In the genomic region with DNA sequence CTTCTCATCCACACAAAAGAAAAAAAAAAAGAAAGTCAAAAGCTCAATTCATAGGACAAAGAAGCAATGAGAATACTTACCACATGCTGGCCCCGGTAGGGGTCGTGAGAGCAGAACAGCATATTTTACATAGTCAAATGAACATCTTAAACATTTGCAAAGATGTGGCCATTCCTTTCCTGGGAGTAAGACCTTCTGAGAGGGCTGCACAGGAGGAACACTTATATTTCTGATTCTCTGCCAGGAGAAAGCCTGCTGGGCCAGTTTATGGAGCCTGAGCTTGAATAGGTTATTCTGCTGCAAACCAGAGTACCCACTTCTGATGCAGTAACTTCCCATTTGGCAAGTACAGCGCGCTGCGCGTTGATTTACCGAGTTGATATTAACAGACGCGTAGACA, we compare ENCODE assay signal across 19 mouse cellular contexts. TPM values are rescaled to one million over a fixed set of nuclear protein-coding genes. Genes with fewer than 3 reads are reported as not detected.
DNase-seq lines count a peak whose midpoint lies in the region; ATAC-seq and TF ChIP-seq lines count a peak whose summit lies in the region.
"Had no signal": no experiment of that assay in that cellular context is flagged by ENCODE, and none has a peak within 500 bp of the region (broad histone marks: within the 10 kb centered on the region; RNA-seq: fewer than 3 reads in every experiment).

No protein-coding gene starts in this region.

- H3K27me3 ChIP-seq in neural tube, embryonic 11.5 days (ENCODE audit: control insufficient read depth, insufficient read depth, low read length) = no peaks in the 10 kb centered on the region
- no peaks in the 10 kb centered on the region for H3K27me3 ChIP-seq in neural tube, embryonic 15.5 days (replicated peaks)
- no peaks in the 10 kb centered on the region for H3K27me3 ChIP-seq in lung, embryonic 14.5 days (ENCODE audit: insufficient read depth, low read length)
- H3K27me3 ChIP-seq: embryonic facial prominence, embryonic 15.5 days; forebrain, embryonic 12.5 days; hindbrain, embryonic 15.5 days; limb, embryonic 15.5 days; midbrain, embryonic 12.5 days had no signal

- H3K4me2 ChIP-seq in neural tube, embryonic 11.5 days (ENCODE audit: low read depth) = no peak overlapping the region
- no peak overlapping the region for H3K4me2 ChIP-seq in neural tube, embryonic 15.5 days
- H3K4me2 ChIP-seq in lung, embryonic 14.5 days = no peak overlapping the region
- H3K4me2 ChIP-seq: embryonic facial prominence, embryonic 15.5 days; forebrain, embryonic 12.5 days; hindbrain, embryonic 15.5 days; limb, embryonic 15.5 days; midbrain, embryonic 12.5 days had no signal

- no peak overlapping the region for H3K4me3 ChIP-seq in neural tube, embryonic 11.5 days (ENCODE audit: low read depth, low read length)
- H3K4me3 ChIP-seq in neural tube, embryonic 15.5 days (replicated peaks) = no peak overlapping the region
- no peak overlapping the region for H3K4me3 ChIP-seq in lung, embryonic 14.5 days (ENCODE audit: low read depth, low read length)
- H3K4me3 ChIP-seq: embryonic facial prominence, embryonic 15.5 days; forebrain, embryonic 12.5 days; hindbrain, embryonic 15.5 days; limb, embryonic 15.5 days; midbrain, embryonic 12.5 days had no signal

- TF ChIP-seq CTCF in brain, embryonic 14.5 days (IDR thresholded peaks at IDR 0.05; ENCODE audit: borderline replicate concordance, extremely low read depth, insufficient read depth, insufficient read length) = no peak
- peak; percentile 38 for TF ChIP-seq CTCF in lung, embryonic 14.5 days (IDR thresholded peaks at IDR 0.05; ENCODE audit: low read depth)

- no peaks in the 10 kb centered on the region for H3K36me3 ChIP-seq in neural tube, embryonic 11.5 days (ENCODE audit: control insufficient read depth, insufficient read depth, low read length)
- H3K36me3 ChIP-seq in neural tube, embryonic 15.5 days = no peaks in the 10 kb centered on the region
- no peaks in the 10 kb centered on the region for H3K36me3 ChIP-seq in lung, embryonic 14.5 days (ENCODE audit: insufficient read depth)
- H3K36me3 ChIP-seq: embryonic facial prominence, embryonic 15.5 days; forebrain, embryonic 12.5 days; hindbrain, embryonic 15.5 days; limb, embryonic 15.5 days; midbrain, embryonic 12.5 days had no signal

- WGBS in neural tube, embryonic 11.5 days = 54% methylated on average over 9 of the region's 9 CpGs
- 50% methylated on average over 9 of the region's 9 CpGs for WGBS in neural tube, embryonic 15.5 days
- 57% methylated on average over 9 of the region's 9 CpGs for WGBS in lung, embryonic 14.5 days

- TF ChIP-seq POLR2A in brain, embryonic 14.5 days (IDR thresholded peaks at IDR 0.05; ENCODE audit: borderline replicate concordance, extremely low read depth, insufficient read depth, insufficient read length, poor library complexity, severe bottlenecking) = no peak

- no peak overlapping the region for H3K9ac ChIP-seq in neural tube, embryonic 11.5 days (ENCODE audit: low read length)
- H3K9ac ChIP-seq in neural tube, embryonic 15.5 days (replicated peaks) = no peak overlapping the region
- no peak overlapping the region for H3K9ac ChIP-seq in lung, embryonic 14.5 days
- H3K9ac ChIP-seq: embryonic facial prominence, embryonic 15.5 days; forebrain, embryonic 12.5 days; hindbrain, embryonic 15.5 days; limb, embryonic 15.5 days; midbrain, embryonic 12.5 days had no signal

- no peak for ATAC-seq in neural tube, embryonic 11.5 days (ENCODE audit: insufficient read depth, low FRiP score, low TSS enrichment)
- no peak for ATAC-seq in neural tube, embryonic 15.5 days (ENCODE audit: low FRiP score)
- ATAC-seq in lung, embryonic 14.5 days (ENCODE audit: insufficient read depth) = peak; percentile 75
- ATAC-seq: intestine, postnatal 0 days had no signal

- no peaks in the 10 kb centered on the region for H3K9me3 ChIP-seq in neural tube, embryonic 11.5 days (ENCODE audit: control insufficient read depth, low read length)
- H3K9me3 ChIP-seq in neural tube, embryonic 15.5 days (replicated peaks) = no peaks in the 10 kb centered on the region
- H3K9me3 ChIP-seq in lung, embryonic 14.5 days (ENCODE audit: low read depth, low read length) = no peaks in the 10 kb centered on the region
- H3K9me3 ChIP-seq: embryonic facial prominence, embryonic 15.5 days; forebrain, embryonic 12.5 days; hindbrain, embryonic 15.5 days; limb, embryonic 15.5 days; midbrain, embryonic 12.5 days had no signal

- DNase-seq in neural tube, embryonic 11.5 days (ENCODE audit: low spot score) = peak; percentile 12
- DNase-seq in brain, embryonic 14.5 days (ENCODE audit: low read depth) = peak; percentile 9
- DNase-seq in lung, embryonic 14.5 days = peak; percentile 78
- DNase-seq in lung, postnatal 4 days = peak; percentile 51 to 52
- DNase-seq in frontal cortex, postnatal 10 days (ENCODE audit: low spot score in 2 of 2) = no peak
- no peak for DNase-seq in liver
- DNase-seq: adrenal gland, postnatal 10 days; cerebellum, adult 8-10 months; gastrocnemius, postnatal 36 days; kidney, postnatal 36 days; right cerebral cortex, adult 18-20 months had no signal

- peaks cover 4% of the 10 kb centered on the region; the same call in 1 of the 2 replicates for H3K4me1 ChIP-seq in neural tube, embryonic 11.5 days (ENCODE audit: control insufficient read depth, insufficient read depth, low read length)
- no peaks in the 10 kb centered on the region for H3K4me1 ChIP-seq in neural tube, embryonic 15.5 days
- H3K4me1 ChIP-seq in lung, embryonic 14.5 days (ENCODE audit: insufficient read depth) = no peaks in the 10 kb centered on the region
- H3K4me1 ChIP-seq: embryonic facial prominence, embryonic 15.5 days; limb, embryonic 15.5 days; midbrain, embryonic 12.5 days had no signal

- no peak overlapping the region for H3K27ac ChIP-seq in neural tube, embryonic 11.5 days (ENCODE audit: low read depth, low read length)
- no peak overlapping the region for H3K27ac ChIP-seq in neural tube, embryonic 15.5 days (replicated peaks)
- no peak overlapping the region for H3K27ac ChIP-seq in lung, embryonic 14.5 days (ENCODE audit: low read depth)
- H3K27ac ChIP-seq: embryonic facial prominence, embryonic 15.5 days; forebrain, embryonic 12.5 days; hindbrain, embryonic 15.5 days; limb, embryonic 15.5 days; macrophage; midbrain, embryonic 12.5 days had no signal

RNA-seq across cellular contexts. Expression of a gene that starts 55.5 kb away (rescaled TPM):
- polyA plus RNA-seq in neural tube, embryonic 11.5 days (2014; fragmentation: Nextera tagmentation; extraction: Ambion mirVana) = 0.23 and 0.24 TPM in 2 replicates
- 1.00 and 1.3 TPM in 2 replicates for polyA plus RNA-seq in neural tube, embryonic 15.5 days (2015; fragmentation: Nextera tagmentation; extraction: Ambion mirVana)
- 2.3 and 3.3 TPM in 2 replicates for polyA plus RNA-seq in brain, embryonic 14.5 days (2012; rRNA removed)
- polyA plus RNA-seq in lung, embryonic 14.5 days (2014; fragmentation: Nextera tagmentation; extraction: Ambion mirVana) = 0.80 and 0.88 TPM in 2 replicates

Comparison
In these comparisons a context has a peak if more than half of its experiments do, and no peak if none do; other contexts are left out.
1. DNase-seq: peak in neural tube, embryonic 11.5 days (single experiment), brain, embryonic 14.5 days (single experiment), lung, embryonic 14.5 days (single experiment) and lung, postnatal 4 days (2 of 2); none in frontal cortex, postnatal 10 days (0 of 2) and liver (single experiment).